Mouse (Mus musculus) MEL (cell line): ENCODE data around the gene Wdr78. TPM values are rescaled to one million over a fixed set of nuclear protein-coding genes. Genes with fewer than 3 reads are reported as not detected.

Experiments used
- DNase-seq: peaks from one replicate; pipeline ENCODE4 v3.0.0; 2011; ENCODE audit warnings: low read depth, low spot score
- H3K27ac ChIP-seq: 2 replicates; pipeline ENCODE4 v1.5.1; 2012; ENCODE audit warnings: low read depth, mild to moderate bottlenecking, control low read depth, low read length, moderate library complexity; ENCODE audit not compliant: control insufficient read depth
- H3K27me3 ChIP-seq, 2 experiments: fragments of 150-350 bp in 1 of 2; sonication (generic) in 1 of 2; 2 replicates each; pipeline ENCODE4 v1.6.1; 2012; ENCODE audit warnings: low read length in 2 of 2, mild to moderate bottlenecking in 2 of 2, improper control_type of control experiment in 1 of 2, moderate library complexity in 1 of 2; ENCODE audit not compliant: insufficient read depth in 2 of 2, control insufficient read depth in 1 of 2
- H3K36me3 ChIP-seq, 2 experiments: 2 replicates each; pipeline ENCODE4 v1.6.1; 2012 to 2014; ENCODE audit warnings: low read length in 2 of 2, improper control_type of control experiment in 1 of 2, inconsistent platforms in 1 of 2, mild to moderate bottlenecking in 1 of 2; ENCODE audit not compliant: insufficient read depth in 2 of 2, control insufficient read depth in 1 of 2
- H3K4me1 ChIP-seq, 2 experiments: fragments of 150-350 bp in 1 of 2; sonication (generic) in 1 of 2; 2 replicates each; pipeline ENCODE4 v1.6.1; 2012; ENCODE audit warnings: low read length in 2 of 2, improper control_type of control experiment in 1 of 2, mild to moderate bottlenecking in 1 of 2; ENCODE audit not compliant: insufficient read depth in 2 of 2, control insufficient read depth in 1 of 2
- H3K4me3 ChIP-seq, 2 experiments: fragments of 150-350 bp in 1 of 2; sonication (generic) in 1 of 2; 2 replicates each; pipeline ENCODE4 v1.5.1; 2012; ENCODE audit warnings: low read depth in 2 of 2, low read length in 2 of 2, mild to moderate bottlenecking in 2 of 2, moderate library complexity in 2 of 2, control low read depth in 1 of 2, improper control_type of control experiment in 1 of 2; ENCODE audit not compliant: control insufficient read depth in 1 of 2, insufficient read depth in 1 of 2
- H3K79me2 ChIP-seq: 2 replicates; pipeline ENCODE4 v1.6.1; 2012; ENCODE audit warnings: mild to moderate bottlenecking, low read length, moderate library complexity; ENCODE audit not compliant: control insufficient read depth, poor library complexity, insufficient read depth
- H3K9ac ChIP-seq: 2 replicates; pipeline ENCODE4 v1.6.1; 2012; ENCODE audit warnings: low read depth, mild to moderate bottlenecking, control low read depth, low read length, moderate library complexity; ENCODE audit not compliant: control insufficient read depth, poor library complexity, severe bottlenecking
- H3K9me3 ChIP-seq: fragments of 150-350 bp; sonication (generic); replicated peaks from 2 replicates; pipeline ENCODE4 v1.6.1; 2012; ENCODE audit warnings: mild to moderate bottlenecking, low read length, improper control_type of control experiment, moderate library complexity; ENCODE audit not compliant: insufficient read depth
- BHLHE40 ChIP-seq: IDR thresholded peaks from 2 replicates; pipeline ENCODE4 v1.6.1; 2012; ENCODE audit warnings: low read depth, mild to moderate bottlenecking, inconsistent platforms, low read length, improper control_type of control experiment, borderline replicate concordance
- CHD2 ChIP-seq: IDR thresholded peaks from 2 replicates; pipeline ENCODE4 v1.6.1; 2011; ENCODE audit warnings: low read length, improper control_type of control experiment
- CTCF ChIP-seq, 3 experiments: IDR thresholded peaks in 2 of 3; conservative IDR thresholded peaks in 1 of 3; 2 replicates each; pipeline ENCODE4 v1.5.1; 2011 to 2012; ENCODE audit warnings: low read length in 3 of 3, low read depth in 2 of 3, mild to moderate bottlenecking in 2 of 3, improper control_type of control experiment in 1 of 3, inconsistent platforms in 1 of 3, mixed read lengths in 1 of 3, moderate library complexity in 1 of 3; ENCODE audit not compliant: control insufficient read depth in 1 of 3, insufficient read depth in 1 of 3, poor library complexity in 1 of 3, severe bottlenecking in 1 of 3
- EP300 ChIP-seq, 2 experiments: IDR thresholded peaks; 2 replicates each; pipeline ENCODE4 v1.6.1; 2011; ENCODE audit warnings: improper control_type of control experiment in 2 of 2, low read length in 2 of 2, low read depth in 1 of 2, mild to moderate bottlenecking in 1 of 2
- ETS1 ChIP-seq: IDR thresholded peaks from 2 replicates; pipeline ENCODE4 v1.6.1; 2012; ENCODE audit warnings: low read depth, mild to moderate bottlenecking, inconsistent platforms, low read length, improper control_type of control experiment, moderate library complexity
- GABPA ChIP-seq: IDR thresholded peaks from 2 replicates; pipeline ENCODE4 v1.6.1; 2012; ENCODE audit warnings: low read depth, mild to moderate bottlenecking, inconsistent platforms, low read length, improper control_type of control experiment, moderate library complexity
- GATA1 ChIP-seq: IDR thresholded peaks from 2 replicates; pipeline ENCODE4 v1.6.1; 2011; ENCODE audit warnings: low read depth, low read length, improper control_type of control experiment
- HCFC1 ChIP-seq: IDR thresholded peaks from 2 replicates; pipeline ENCODE4 v1.6.1; 2012; ENCODE audit warnings: low read depth, mild to moderate bottlenecking, inconsistent platforms, low read length, improper control_type of control experiment, moderate library complexity
- KAT2A ChIP-seq: conservative IDR thresholded peaks from 2 replicates; pipeline ENCODE4 v1.6.1; 2012; ENCODE audit warnings: low read depth, low read length, improper control_type of control experiment, inconsistent platforms
- MYB ChIP-seq: IDR thresholded peaks from 2 replicates; pipeline ENCODE4 v1.6.1; 2011; ENCODE audit warnings: mild to moderate bottlenecking, low read depth, low read length, improper control_type of control experiment
- NRF1 ChIP-seq: IDR thresholded peaks from 2 replicates; pipeline ENCODE4 v1.6.1; 2014; ENCODE audit warnings: low read depth, mild to moderate bottlenecking, inconsistent platforms, low read length, improper control_type of control experiment, moderate library complexity; ENCODE audit not compliant: poor library complexity, insufficient read depth, severe bottlenecking
- RCOR1 ChIP-seq: IDR thresholded peaks from 2 replicates; pipeline ENCODE4 v1.6.1; 2012; ENCODE audit warnings: low read depth, mild to moderate bottlenecking, inconsistent platforms, low read length, improper control_type of control experiment
- SMC3 ChIP-seq: IDR thresholded peaks from 2 replicates; pipeline ENCODE4 v1.6.1; 2011; ENCODE audit warnings: low read depth, low read length, improper control_type of control experiment
- TBP ChIP-seq: IDR thresholded peaks from 2 replicates; pipeline ENCODE4 v1.8.0; 2011; ENCODE audit warnings: low read depth, low read length, improper control_type of control experiment
- USF1 ChIP-seq: IDR thresholded peaks from 2 replicates; pipeline ENCODE4 v1.6.1; 2014; ENCODE audit warnings: low read depth, mild to moderate bottlenecking, inconsistent platforms, low read length, improper control_type of control experiment, moderate library complexity
- USF2 ChIP-seq, 2 experiments: IDR thresholded peaks; 2 replicates each; pipeline ENCODE4 v1.6.1; 2011 to 2012; ENCODE audit warnings: improper control_type of control experiment in 2 of 2, low read length in 2 of 2, borderline replicate concordance in 1 of 2, inconsistent platforms in 1 of 2, low read depth in 1 of 2, mild to moderate bottlenecking in 1 of 2; ENCODE audit not compliant: insufficient read depth in 1 of 2
- ZKSCAN1 ChIP-seq: IDR thresholded peaks from 2 replicates; pipeline ENCODE4 v1.6.1; 2012; ENCODE audit warnings: low read depth, mild to moderate bottlenecking, inconsistent platforms, low read length, improper control_type of control experiment, moderate library complexity
- ZNF384 ChIP-seq: IDR thresholded peaks from 2 replicates; pipeline ENCODE4 v1.6.1; 2012; ENCODE audit warnings: low read depth, mild to moderate bottlenecking, inconsistent platforms, low read length, improper control_type of control experiment
- polyA plus RNA-seq, 2 experiments: library from polyadenylated mRNA; stranded (reverse) in 1 of 2; unstranded in 1 of 2; fragments of >175 nt in 1 of 2; fragments of >200 nt in 1 of 2; gene quantifications; 2 replicates each; pipeline versions ENCODE4 v1.2.1 to v1.2.4; 2012; ENCODE audit warnings: low replicate concordance in 2 of 2, low read depth in 1 of 2; ENCODE audit not compliant: insufficient read length in 2 of 2, insufficient read depth in 1 of 2, missing spikeins in 1 of 2
- total RNA-seq: library from RNA; depleted of rRNA; stranded (reverse); fragments of 300-350 nt; gene quantifications from 2 replicates; pipeline ENCODE4 v1.2.3, GENCODE M21; 2012

Gene Wdr78
- total and polyA plus RNA-seq, 3 experiments, result 0.77 to 1.2 TPM; not detected in 1

DNA sequence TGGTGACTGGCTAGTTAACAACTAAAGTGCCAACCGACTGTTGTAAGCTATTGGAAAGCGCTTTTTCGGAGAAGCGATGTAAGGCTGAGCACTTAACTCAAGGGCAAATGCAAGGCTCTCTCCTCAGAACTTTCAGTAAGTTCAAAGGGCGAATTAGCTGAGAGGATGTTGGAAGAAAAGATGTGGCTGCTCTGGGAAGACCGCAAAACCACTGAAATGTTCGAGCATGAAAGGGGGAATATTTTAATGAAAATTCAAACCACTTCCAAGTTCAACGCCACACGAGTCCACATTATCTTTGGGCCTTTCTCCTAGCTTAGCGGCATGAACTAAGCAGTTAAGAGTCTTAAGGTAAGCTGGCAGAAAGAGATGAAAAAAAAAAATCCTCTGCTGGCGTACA is 953 bp downstream of the Wdr78 start:
- Histone ChIP-seq H3K9me3 (no peaks in the 10 kb centered on the region), H3K4me1 (peaks cover 5 to 7% of the 10 kb centered on the region in 2 experiments), H3K27me3 (no peaks in the 10 kb centered on the region), H3K9ac (peak overlapping the region; percentile 94), H3K79me2 (peaks cover 12% of the 10 kb centered on the region), H3K4me3 (peak overlapping the region; percentile 96 to 97), H3K36me3 (peaks cover 0 to 7% of the 10 kb centered on the region in 2 experiments; a peak in 2 of 4 replicates), H3K27ac (peak overlapping the region; percentile 35)
- no peak for DNase-seq
- TF ChIP-seq SMC3 (no peak), CTCF (IDR thresholded peaks at IDR 0.05 in 2 of 3, conservative IDR thresholded peaks at IDR 0.05 in 1 of 3; ENCODE audit: control insufficient read depth in 1 of 3, insufficient read depth in 1 of 3, low read depth in 2 of 3, low read length in 3 of 3, poor library complexity in 1 of 3, severe bottlenecking in 1 of 3) (no peak), RCOR1 (no peak), USF1 (no peak), NRF1 (no peak), GABPA (no peak), HCFC1 (no peak), CHD2 (no peak), GATA1 (no peak), USF2 (IDR thresholded peaks at IDR 0.05; ENCODE audit: borderline replicate concordance in 1 of 2, insufficient read depth in 1 of 2, low read depth in 1 of 2, low read length in 2 of 2) (no peak), ETS1 (no peak), KAT2A (no peak), ZKSCAN1 (no peak), MYB (no peak), ZNF384 (no peak), EP300 (IDR thresholded peaks at IDR 0.05; ENCODE audit: low read depth in 1 of 2, low read length in 2 of 2) (no peak), TBP (no peak)

GRCm38 (mm10) chr4:103112651-103113050 is 1.7 kb downstream of the Wdr78 start:
- H3K4me1 ChIP-seq, result peaks cover 5 to 7% of the 10 kb centered on the region in 2 experiments; a peak in 3 of 4 replicates
- H3K4me3 ChIP-seq, result peak overlapping the region in 1 of 2 experiments; percentile 97; a peak in 2 of 4 replicates
- TF ChIP-seq BHLHE40, result no peak
- H3K36me3 ChIP-seq, result peaks cover 0 to 7% of the 10 kb centered on the region in 2 experiments; a peak in 2 of 4 replicates
- no peak for DNase-seq
- no peaks in the 10 kb centered on the region for H3K27me3 ChIP-seq
- peak overlapping the region; percentile 0; the same call in 1 of the 2 replicates for H3K9ac ChIP-seq
- H3K79me2 ChIP-seq, result peaks cover 12% of the 10 kb centered on the region
- no peaks in the 10 kb centered on the region for H3K9me3 ChIP-seq
- no peak overlapping the region for H3K27ac ChIP-seq
